Mouse (Mus musculus): ENCODE measurements at regions not wholly inside any gene's neighbourhood (a gene's known extent, or its start where the extent isn't known, plus 50 kb on each side); places are given as distances from the start of the nearest gene placed in this dataset.

- no peak overlapping the region for H3K9ac ChIP-seq
- no peaks in the 10 kb centered on the region for H3K9me3 ChIP-seq
- H3K27ac ChIP-seq: no peak overlapping the region
- peaks cover 16% of the 10 kb centered on the region for H3K4me1 ChIP-seq
- no peaks in the 10 kb centered on the region for H3K36me3 ChIP-seq (replicated peaks)
- H3K4me3 ChIP-seq: no peak overlapping the region
- ATAC-seq (replicated peaks): no peak
- no peaks in the 10 kb centered on the region for H3K27me3 ChIP-seq (replicated peaks)
- H3K4me2 ChIP-seq: no peak overlapping the region
- 90% methylated on average over 10 of the region's 10 CpGs for whole genome bisulfite sequencing
These were observed 188.1 kb downstream of the 1500009L16Rik start for GRCm38 (mm10) chr10:83910649-83911370.

- Histone ChIP-seq H3K27ac (no peak overlapping the region), H3K4me1 (peaks cover 16% of the 10 kb centered on the region), H3K9me3 (no peaks in the 10 kb centered on the region), H3K4me3 (no peak overlapping the region), H3K27me3 (replicated peaks) (no peaks in the 10 kb centered on the region), H3K4me2 (no peak overlapping the region), H3K36me3 (replicated peaks) (no peaks in the 10 kb centered on the region), H3K9ac (no peak overlapping the region)
- 24% methylated on average over 12 of the region's 12 CpGs for WGBS
- peak; percentile 67 for ATAC-seq (replicated peaks)
These were observed 191.9 kb downstream of the 1500009L16Rik start for GRCm38 (mm10) chr10:83914401-83915132.

- H3K4me2 ChIP-seq: no peak overlapping the region
- no peak overlapping the region for H3K27ac ChIP-seq
- ATAC-seq (replicated peaks): no peak
- H3K36me3 ChIP-seq (replicated peaks): no peaks in the 10 kb centered on the region
- H3K4me1 ChIP-seq: peaks cover 16% of the 10 kb centered on the region
- H3K9me3 ChIP-seq: no peaks in the 10 kb centered on the region
- no peak overlapping the region for H3K9ac ChIP-seq
- 16% methylated on average over 9 of the region's 9 CpGs for WGBS
- H3K27me3 ChIP-seq (replicated peaks): no peaks in the 10 kb centered on the region
- H3K4me3 ChIP-seq: no peak overlapping the region
These were observed 192.6 kb downstream of the 1500009L16Rik start for GRCm38 (mm10) chr10:83915133-83915730.

GRCm38 (mm10) chr10:83926990-83927389 lies 204.3 kb downstream of the 1500009L16Rik start:
- Histone ChIP-seq H3K4me3 (no peak overlapping the region), H3K9me3 (no peaks in the 10 kb centered on the region), H3K9ac (no peak overlapping the region), H3K27me3 (replicated peaks) (no peaks in the 10 kb centered on the region), H3K4me2 (no peak overlapping the region), H3K36me3 (replicated peaks) (no peaks in the 10 kb centered on the region), H3K4me1 (no peaks in the 10 kb centered on the region), H3K27ac (no peak overlapping the region)
- ATAC-seq (replicated peaks): no peak
- WGBS: 72% methylated on average over 4 of the region's 4 CpGs

- no peak overlapping the region for H3K27ac ChIP-seq
- no peaks in the 10 kb centered on the region for H3K36me3 ChIP-seq (replicated peaks)
- no peak for ATAC-seq (replicated peaks)
- H3K4me1 ChIP-seq: no peaks in the 10 kb centered on the region
- H3K4me2 ChIP-seq: no peak overlapping the region
- H3K27me3 ChIP-seq (replicated peaks): no peaks in the 10 kb centered on the region
- WGBS: 75% methylated on average over 2 of the region's 2 CpGs
- H3K9ac ChIP-seq: no peak overlapping the region
- no peaks in the 10 kb centered on the region for H3K9me3 ChIP-seq
- no peak overlapping the region for H3K4me3 ChIP-seq
These were observed 204.9 kb downstream of the 1500009L16Rik start for GRCm38 (mm10) chr10:83927554-83927953.

GRCm38 (mm10) chr10:83931758-83932157 lies 209.1 kb downstream of the 1500009L16Rik start:
- H3K4me2 ChIP-seq: no peak overlapping the region
- H3K4me1 ChIP-seq: no peaks in the 10 kb centered on the region
- no peaks in the 10 kb centered on the region for H3K27me3 ChIP-seq (replicated peaks)
- H3K27ac ChIP-seq: no peak overlapping the region
- no peaks in the 10 kb centered on the region for H3K9me3 ChIP-seq
- no peak for ATAC-seq (replicated peaks)
- no peak overlapping the region for H3K9ac ChIP-seq
- no peak overlapping the region for H3K4me3 ChIP-seq
- 89% methylated on average over 3 of the region's 3 CpGs for WGBS
- no peaks in the 10 kb centered on the region for H3K36me3 ChIP-seq (replicated peaks)

GRCm38 (mm10) chr10:83933201-83933600 lies 210.5 kb downstream of the 1500009L16Rik start:
- Histone ChIP-seq H3K4me3 (no peak overlapping the region), H3K27me3 (replicated peaks) (no peaks in the 10 kb centered on the region), H3K4me2 (no peak overlapping the region), H3K9me3 (no peaks in the 10 kb centered on the region), H3K4me1 (no peaks in the 10 kb centered on the region), H3K36me3 (replicated peaks) (no peaks in the 10 kb centered on the region), H3K27ac (no peak overlapping the region), H3K9ac (no peak overlapping the region)
- WGBS: 88% methylated on average over 7 of the region's 7 CpGs
- ATAC-seq (replicated peaks): no peak

GRCm38 (mm10) chr10:83934498-83934897 lies 211.8 kb downstream of the 1500009L16Rik start:
- Histone ChIP-seq H3K9me3 (no peaks in the 10 kb centered on the region), H3K36me3 (replicated peaks) (no peaks in the 10 kb centered on the region), H3K27me3 (replicated peaks) (no peaks in the 10 kb centered on the region), H3K4me1 (no peaks in the 10 kb centered on the region), H3K4me2 (no peak overlapping the region), H3K27ac (no peak overlapping the region), H3K9ac (no peak overlapping the region), H3K4me3 (no peak overlapping the region)
- ATAC-seq (replicated peaks): no peak
- 66% methylated on average over 3 of the region's 3 CpGs for WGBS

GRCm38 (mm10) chr10:83937168-83937567 lies 214.5 kb downstream of the 1500009L16Rik start:
- Histone ChIP-seq H3K4me3 (no peak overlapping the region), H3K4me2 (no peak overlapping the region), H3K4me1 (no peaks in the 10 kb centered on the region), H3K9me3 (no peaks in the 10 kb centered on the region), H3K27me3 (replicated peaks) (no peaks in the 10 kb centered on the region), H3K9ac (no peak overlapping the region), H3K36me3 (replicated peaks) (no peaks in the 10 kb centered on the region), H3K27ac (no peak overlapping the region)
- no peak for ATAC-seq (replicated peaks)
- 67% methylated on average over 9 of the region's 9 CpGs for WGBS

GRCm38 (mm10) chr10:83942101-83942500 lies 219.4 kb downstream of the 1500009L16Rik start:
- Histone ChIP-seq H3K27ac (no peak overlapping the region), H3K4me2 (no peak overlapping the region), H3K9ac (no peak overlapping the region), H3K9me3 (no peaks in the 10 kb centered on the region), H3K36me3 (replicated peaks) (no peaks in the 10 kb centered on the region), H3K4me1 (no peaks in the 10 kb centered on the region), H3K27me3 (replicated peaks) (no peaks in the 10 kb centered on the region), H3K4me3 (no peak overlapping the region)
- 88% methylated on average over 3 of the region's 3 CpGs for WGBS
- ATAC-seq (replicated peaks): no peak

GRCm38 (mm10) chr10:83944158-83944557 lies 221.5 kb downstream of the 1500009L16Rik start:
- Histone ChIP-seq H3K4me2 (no peak overlapping the region), H3K27me3 (replicated peaks) (no peaks in the 10 kb centered on the region), H3K4me1 (no peaks in the 10 kb centered on the region), H3K9me3 (no peaks in the 10 kb centered on the region), H3K27ac (no peak overlapping the region), H3K9ac (no peak overlapping the region), H3K36me3 (replicated peaks) (no peaks in the 10 kb centered on the region), H3K4me3 (no peak overlapping the region)
- ATAC-seq (replicated peaks): no peak
- WGBS: 93% methylated on average over 1 of the region's 1 CpGs

- no peaks in the 10 kb centered on the region for H3K36me3 ChIP-seq (replicated peaks)
- no peaks in the 10 kb centered on the region for H3K4me1 ChIP-seq
- H3K9me3 ChIP-seq: no peaks in the 10 kb centered on the region
- H3K4me3 ChIP-seq: no peak overlapping the region
- H3K9ac ChIP-seq: no peak overlapping the region
- 95% methylated on average over 10 of the region's 10 CpGs for whole genome bisulfite sequencing
- no peaks in the 10 kb centered on the region for H3K27me3 ChIP-seq (replicated peaks)
- H3K27ac ChIP-seq: no peak overlapping the region
- H3K4me2 ChIP-seq: no peak overlapping the region
- no peak for ATAC-seq (replicated peaks)
These were observed 222.2 kb downstream of the 1500009L16Rik start for GRCm38 (mm10) chr10:83944897-83945296.

All from midbrain, embryonic 15.5 days (tissue).